Mouse (Mus musculus) stomach, embryonic 16.5 days (tissue): ENCODE data around the gene Ppp1r3d. TPM values are rescaled to one million over a fixed set of nuclear protein-coding genes. Genes with fewer than 3 reads are reported as not detected.

Experiments used
- ATAC-seq: fragments of 200-750 bp; cut with Nextera tagmentation; 2 replicates; pipeline ENCODE4 v1.8.0; 2017; ENCODE audit warnings: moderate number of reproducible peaks, moderate TSS enrichment; ENCODE audit not compliant: insufficient read depth, low FRiP score
- H3K27ac ChIP-seq: fragments of 300-500 bp; sonication (generic); 2 replicates; pipeline ENCODE4 v1.5.1; 2014; ENCODE audit warnings: low read length
- H3K27me3 ChIP-seq: fragments of 300-500 bp; sonication (generic); 2 replicates; pipeline ENCODE4 v1.6.1; 2014; ENCODE audit warnings: low read length, control low read depth, mixed read lengths; ENCODE audit not compliant: control insufficient read depth, insufficient read depth
- H3K36me3 ChIP-seq: fragments of 300-500 bp; sonication (generic); 2 replicates; pipeline ENCODE4 v1.6.1; 2014; ENCODE audit warnings: low read length; ENCODE audit not compliant: control insufficient read depth, insufficient read depth
- H3K4me1 ChIP-seq: fragments of 300-500 bp; sonication (generic); 2 replicates; pipeline ENCODE4 v1.6.1; 2014; ENCODE audit warnings: low read length, control low read depth, mixed read lengths; ENCODE audit not compliant: control insufficient read depth, insufficient read depth
- H3K4me2 ChIP-seq: fragments of 300-500 bp; sonication (generic); 2 replicates; pipeline ENCODE4 v1.6.1; 2014; ENCODE audit warnings: low read depth, low read length, mixed read lengths
- H3K4me3 ChIP-seq: fragments of 300-500 bp; sonication (generic); replicated peaks from 2 replicates; pipeline ENCODE4 v1.5.1; 2014; ENCODE audit warnings: mild to moderate bottlenecking, low read length
- H3K9ac ChIP-seq: fragments of 300-500 bp; sonication (generic); 2 replicates; pipeline ENCODE4 v1.6.1; 2014; ENCODE audit warnings: low read length
- H3K9me3 ChIP-seq: fragments of 300-500 bp; sonication (generic); replicated peaks from 2 replicates; pipeline ENCODE4 v1.6.1; 2016; ENCODE audit warnings: low read length, control low read depth; ENCODE audit not compliant: control insufficient read depth
- WGBS: fragments of 180-500 bp; shearing (Covaris S2); extraction: QIAGEN DNeasy Blood & Tissue Kit; methylation state at CpG from one replicate; pipeline ENCODE4 v1.1.7; 2014; 5-methylcytosine and 5-hydroxymethylcytosine counted together
- polyA plus RNA-seq: library from polyadenylated mRNA; unstranded; fragments of >200 nt; fragmentation: Nextera tagmentation; extraction: Ambion mirVana; gene quantifications from 2 replicates; pipeline ENCODE4 v1.2.1, GENCODE M21; 2015

The Ppp1r3d gene
- polyA plus RNA-seq, 1 experiment from 2014 or later = 4.2 TPM

DNA sequence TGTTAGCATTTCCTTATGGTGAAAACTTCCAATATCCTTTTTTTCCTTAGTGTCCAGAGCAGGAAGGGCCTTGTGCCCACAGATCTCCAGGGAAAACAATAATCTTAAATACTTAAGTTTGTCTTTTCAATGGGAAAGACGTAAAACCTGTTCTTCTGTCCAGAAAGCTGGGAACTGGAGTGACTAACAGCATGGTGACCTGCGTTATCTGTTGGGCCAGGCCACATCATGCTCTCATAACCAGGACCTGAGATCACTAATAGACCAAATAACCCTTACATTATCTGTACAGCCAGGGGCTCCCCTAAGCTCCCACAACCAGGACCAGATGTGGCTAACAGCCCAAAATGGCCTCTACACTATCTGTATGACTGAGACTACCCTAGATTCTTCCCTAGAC, 19.6 kb upstream of the Ppp1r3d start:
- Histone ChIP-seq H3K9me3 (no peaks in the 10 kb centered on the region), H3K4me1 (0 out of 2 replicates have a peak, but pooled peaks cover 3% of the 10 kb centered on the region), H3K4me2 (no peak overlapping the region), H3K27ac (no peak overlapping the region), H3K4me3 (no peak overlapping the region), H3K36me3 (no peaks in the 10 kb centered on the region), H3K9ac (no peak overlapping the region), H3K27me3 (no peaks in the 10 kb centered on the region)
- WGBS = 76% methylated on average over 2 of the region's 2 CpGs
- ATAC-seq = no peak

GRCm38 (mm10) chr2:178433495-178433894, 19.2 kb upstream of the Ppp1r3d start:
- H3K4me1 ChIP-seq = 0 out of 2 replicates have a peak, but pooled peaks cover 3% of the 10 kb centered on the region
- H3K27ac ChIP-seq = no peak overlapping the region
- H3K9me3 ChIP-seq = no peaks in the 10 kb centered on the region
- no peak overlapping the region for H3K4me2 ChIP-seq
- no peak overlapping the region for H3K4me3 ChIP-seq
- no peak for ATAC-seq
- no peaks in the 10 kb centered on the region for H3K36me3 ChIP-seq
- H3K27me3 ChIP-seq = no peaks in the 10 kb centered on the region
- no peak overlapping the region for H3K9ac ChIP-seq
- 69% methylated on average over 2 of the region's 2 CpGs for WGBS

DNA sequence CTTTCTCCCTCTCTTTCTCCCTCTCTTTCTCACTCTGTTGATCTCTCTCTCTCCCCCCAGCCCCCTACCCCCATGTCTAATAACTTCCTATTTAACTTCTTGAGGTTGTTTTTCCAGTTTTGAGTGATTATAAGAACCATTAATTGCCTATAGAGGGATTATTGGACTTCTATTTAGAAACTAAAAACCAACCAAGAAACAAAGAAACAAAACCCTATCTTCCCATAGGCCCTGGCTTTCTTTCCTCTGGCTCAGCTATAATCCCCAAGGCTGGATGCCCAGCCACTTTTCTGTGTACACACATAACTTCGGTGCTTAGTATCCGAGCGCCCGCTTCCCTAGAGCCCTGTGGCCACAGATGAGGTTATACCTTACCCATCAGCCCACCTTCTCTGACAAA, 16.0 kb upstream of the Ppp1r3d start, which contains the start of gene Cdh26:
Cdh26 (plus strand) TSS at position 301 of the 400 bp plus-strand sequence.
- no peaks in the 10 kb centered on the region for H3K36me3 ChIP-seq
- no peak within 1 kb of the TSS for H3K27ac ChIP-seq
- no peak for ATAC-seq
- H3K4me2 ChIP-seq = no peak within 1 kb of the TSS
- 78% methylated on average over 4 of the region's 4 CpGs for WGBS
- H3K9me3 ChIP-seq = no peaks in the 10 kb centered on the region
- H3K4me3 ChIP-seq = no peak within 1 kb of the TSS
- H3K4me1 ChIP-seq = 0 out of 2 replicates have a peak, but pooled peaks cover 3% of the 10 kb centered on the region
- no peaks in the 10 kb centered on the region for H3K27me3 ChIP-seq
- H3K9ac ChIP-seq = no peak within 1 kb of the TSS

DNA sequence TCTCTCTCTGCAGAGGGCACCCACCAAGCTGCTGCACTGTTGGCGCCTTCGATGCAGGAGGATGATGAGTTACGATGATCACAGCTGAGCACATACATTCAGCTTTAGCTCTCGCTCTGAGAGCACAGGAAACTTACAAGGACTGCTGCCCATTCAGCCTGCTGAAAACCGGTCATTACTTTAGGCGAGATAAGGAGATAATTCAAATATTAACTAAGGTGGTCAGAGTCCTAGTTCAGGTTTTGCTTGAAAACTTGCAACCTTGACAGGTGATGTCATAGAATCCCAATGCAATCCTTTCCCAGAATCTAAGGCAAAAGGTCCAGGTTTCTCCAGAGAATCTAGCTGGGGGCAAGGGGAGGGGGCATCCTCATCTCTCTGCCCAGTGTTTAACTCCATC, 15.2 kb upstream of the Ppp1r3d start:
- no peaks in the 10 kb centered on the region for H3K27me3 ChIP-seq
- WGBS = 69% methylated on average over 6 of the region's 6 CpGs
- H3K9me3 ChIP-seq = no peaks in the 10 kb centered on the region
- ATAC-seq = no peak
- H3K4me2 ChIP-seq = no peak overlapping the region
- no peak overlapping the region for H3K4me3 ChIP-seq
- H3K4me1 ChIP-seq = 0 out of 2 replicates have a peak, but pooled peaks cover 3% of the 10 kb centered on the region
- H3K9ac ChIP-seq = no peak overlapping the region
- no peaks in the 10 kb centered on the region for H3K36me3 ChIP-seq
- no peak overlapping the region for H3K27ac ChIP-seq

GRCm38 (mm10) chr2:178428676-178429075, 14.4 kb upstream of the Ppp1r3d start:
- H3K9ac ChIP-seq = no peak overlapping the region

DNA sequence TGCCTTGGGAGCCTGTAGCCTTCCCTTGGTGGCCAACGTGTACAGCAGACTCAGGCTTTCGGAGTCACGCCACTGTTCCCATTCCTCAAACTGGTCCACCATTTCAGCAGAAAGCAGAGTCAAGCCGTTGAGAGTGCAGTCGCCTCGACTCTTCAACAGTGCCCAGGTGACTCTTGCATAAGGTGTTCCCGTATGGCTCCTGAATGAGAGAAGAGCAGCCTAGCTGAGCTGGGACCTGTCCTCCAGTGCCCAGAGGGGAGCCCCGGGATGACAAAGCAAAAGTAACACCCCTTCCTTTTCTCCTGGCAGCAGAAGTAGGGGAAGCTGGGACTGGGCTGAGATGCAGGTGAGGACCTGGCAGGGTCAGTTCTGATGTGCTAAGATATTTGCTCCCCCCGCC, 13.9 kb upstream of the Ppp1r3d start:
- no peak overlapping the region for H3K27ac ChIP-seq
- WGBS = 82% methylated on average over 9 of the region's 9 CpGs
- no peaks in the 10 kb centered on the region for H3K36me3 ChIP-seq
- no peak overlapping the region for H3K4me3 ChIP-seq
- H3K9me3 ChIP-seq = no peaks in the 10 kb centered on the region
- H3K9ac ChIP-seq = no peak overlapping the region
- no peak for ATAC-seq
- 0 out of 2 replicates have a peak, but pooled peaks cover 3% of the 10 kb centered on the region for H3K4me1 ChIP-seq
- H3K4me2 ChIP-seq = no peak overlapping the region
- H3K27me3 ChIP-seq = no peaks in the 10 kb centered on the region

More at GRCm38 (mm10) chr2:178428676-178429075, 14.4 kb upstream of the Ppp1r3d start:
- Histone ChIP-seq H3K9me3 (no peaks in the 10 kb centered on the region), H3K4me2 (no peak overlapping the region), H3K4me1 (0 out of 2 replicates have a peak, but pooled peaks cover 3% of the 10 kb centered on the region), H3K27me3 (no peaks in the 10 kb centered on the region), H3K36me3 (no peaks in the 10 kb centered on the region), H3K4me3 (no peak overlapping the region), H3K27ac (no peak overlapping the region)
- no peak for ATAC-seq
- 82% methylated on average over 4 of the region's 4 CpGs for WGBS

DNA sequence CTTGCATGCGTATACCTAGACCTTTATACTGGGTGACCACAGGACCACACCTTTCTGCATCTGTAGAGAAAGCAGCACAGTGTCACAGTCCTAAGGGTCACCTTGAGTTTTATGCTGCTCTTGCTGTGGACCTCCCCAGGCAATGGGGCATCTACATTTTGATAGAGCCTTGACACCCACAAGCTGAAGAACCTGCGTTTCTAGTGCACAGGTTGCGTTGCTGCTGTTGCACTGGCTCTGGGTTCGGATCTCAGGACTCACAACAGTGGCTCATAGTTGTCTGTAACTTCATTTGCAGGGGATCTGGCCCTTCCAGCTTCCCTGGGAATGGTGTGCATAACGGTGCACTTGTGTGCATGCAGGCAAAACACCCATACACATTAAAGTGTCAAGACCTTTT, 12.9 kb upstream of the Ppp1r3d start:
- Histone ChIP-seq H3K9ac (no peak overlapping the region), H3K36me3 (no peaks in the 10 kb centered on the region), H3K9me3 (no peaks in the 10 kb centered on the region), H3K4me1 (0 out of 2 replicates have a peak, but pooled peaks cover 4% of the 10 kb centered on the region), H3K4me3 (no peak overlapping the region), H3K27ac (no peak overlapping the region), H3K27me3 (no peaks in the 10 kb centered on the region), H3K4me2 (no peak overlapping the region)
- ATAC-seq = no peak
- WGBS = 83% methylated on average over 5 of the region's 5 CpGs

GRCm38 (mm10) chr2:178426229-178426628, 12.0 kb upstream of the Ppp1r3d start:
- no peaks in the 10 kb centered on the region for H3K36me3 ChIP-seq
- WGBS = 24% methylated on average over 4 of the region's 4 CpGs
- H3K4me2 ChIP-seq = no peak overlapping the region
- H3K27me3 ChIP-seq = no peaks in the 10 kb centered on the region
- H3K4me1 ChIP-seq = 0 out of 2 replicates have a peak, but pooled peaks cover 4% of the 10 kb centered on the region
- no peak overlapping the region for H3K4me3 ChIP-seq
- no peaks in the 10 kb centered on the region for H3K9me3 ChIP-seq
- H3K9ac ChIP-seq = no peak overlapping the region
- H3K27ac ChIP-seq = no peak overlapping the region
- ATAC-seq = peak; percentile 25; the same call in 1 of the 2 replicates

DNA sequence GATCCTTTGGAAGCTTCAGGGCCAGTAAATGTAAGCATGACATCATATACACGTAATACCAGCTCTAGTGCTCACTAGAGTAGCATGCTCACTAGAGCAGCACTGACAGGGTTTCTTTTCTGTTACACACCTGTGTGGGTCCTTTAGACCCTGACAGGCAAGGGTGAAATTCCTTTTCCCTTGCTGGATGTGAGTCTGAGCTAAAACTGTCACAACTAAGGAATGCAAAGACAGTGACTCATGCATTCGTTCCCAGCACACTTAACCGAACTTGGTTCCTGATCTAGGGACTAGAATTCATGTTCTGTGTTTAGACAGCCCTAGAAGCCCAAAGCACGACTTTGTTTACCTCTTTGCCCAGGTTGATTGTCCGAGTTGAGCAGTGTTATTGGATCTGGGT, 9.0 kb upstream of the Ppp1r3d start:
- Histone ChIP-seq H3K4me2 (no peak overlapping the region), H3K27me3 (no peaks in the 10 kb centered on the region), H3K27ac (no peak overlapping the region), H3K4me1 (0 out of 2 replicates have a peak, but pooled peaks cover 4% of the 10 kb centered on the region), H3K9me3 (no peaks in the 10 kb centered on the region), H3K4me3 (no peak overlapping the region), H3K36me3 (no peaks in the 10 kb centered on the region), H3K9ac (no peak overlapping the region)
- 65% methylated on average over 5 of the region's 5 CpGs for WGBS
- no peak for ATAC-seq
